Mouse (Mus musculus) kidney, adult 2 months (tissue): ENCODE measurements at regions not wholly inside any gene's neighbourhood (a gene's known extent, or its start where the extent isn't known, plus 50 kb on each side); places are given as distances from the start of the nearest gene placed in this dataset.

Source experiments
- CTCF ChIP-seq: fragments of 200-500 bp; conservative IDR thresholded peaks from 2 replicates; pipeline ENCODE4 v1.5.1; 2011; ENCODE audit warnings: low read depth, mild to moderate bottlenecking, control low read depth, low read length, moderate library complexity, mixed read lengths; ENCODE audit not compliant: insufficient read depth, insufficient read length
- POLR2A ChIP-seq: fragments of 200-500 bp; IDR thresholded peaks from one replicate; pipeline ENCODE4 v1.6.1; 2011; ENCODE audit warnings: low read depth, low read length, control low read depth

GRCm38 (mm10) chr7:87147703-87148102, 98.2 kb upstream of the Nox4 start:
- no peak for TF ChIP-seq POLR2A
- no peak for TF ChIP-seq CTCF
